Mouse (Mus musculus) midbrain, postnatal 0 days (tissue): ENCODE data around the gene Slc25a21. TPM values are rescaled to one million over a fixed set of nuclear protein-coding genes. Genes with fewer than 3 reads are reported as not detected.

Experiments used
- ATAC-seq: fragments of 200-750 bp; cut with Nextera tagmentation; 2 replicates; pipeline ENCODE4 v1.8.0; 2017; ENCODE audit warnings: moderate number of reproducible peaks, mild to moderate bottlenecking, moderate TSS enrichment, moderate library complexity; ENCODE audit not compliant: low FRiP score
- DNase-seq: peaks from one replicate; pipeline ENCODE4 v3.0.0-alpha.2; 2015; ENCODE audit warnings: low spot score
- H3K27ac ChIP-seq: fragments of 300-500 bp; sonication (generic); 2 replicates; pipeline ENCODE4 v1.5.1; 2014; ENCODE audit warnings: low read depth, mild to moderate bottlenecking, low read length, mixed read lengths
- H3K27me3 ChIP-seq: fragments of 300-500 bp; sonication (generic); 2 replicates; pipeline ENCODE4 v1.6.1; 2014; ENCODE audit warnings: low read length, control low read depth, mixed read lengths; ENCODE audit not compliant: insufficient read depth
- H3K36me3 ChIP-seq: fragments of 300-500 bp; sonication (generic); 2 replicates; pipeline ENCODE4 v1.6.1; 2014; ENCODE audit warnings: low read length, control low read depth, mixed read lengths; ENCODE audit not compliant: insufficient read depth
- H3K4me1 ChIP-seq: fragments of 300-500 bp; sonication (generic); 2 replicates; pipeline ENCODE4 v1.6.1; 2014; ENCODE audit warnings: mild to moderate bottlenecking, control low read depth, antibody characterized with exemption, low read length, mixed read lengths; ENCODE audit not compliant: insufficient read depth
- H3K4me2 ChIP-seq: fragments of 300-500 bp; sonication (generic); 2 replicates; pipeline ENCODE4 v1.6.1; 2014; ENCODE audit warnings: low read depth, mild to moderate bottlenecking, low read length, mixed read lengths; ENCODE audit not compliant: poor library complexity, severe bottlenecking
- H3K4me3 ChIP-seq: fragments of 300-500 bp; sonication (generic); 2 replicates; pipeline ENCODE4 v1.5.1; 2014; ENCODE audit warnings: low read depth, mild to moderate bottlenecking, low read length, moderate library complexity
- H3K9ac ChIP-seq: fragments of 300-500 bp; sonication (generic); replicated peaks from 2 replicates; pipeline ENCODE4 v1.6.1; 2014; ENCODE audit warnings: mild to moderate bottlenecking, low read length, moderate library complexity, mixed read lengths; ENCODE audit not compliant: poor library complexity, severe bottlenecking
- H3K9me3 ChIP-seq: fragments of 300-500 bp; sonication (generic); 2 replicates; pipeline ENCODE4 v1.6.1; 2016; ENCODE audit warnings: low read length, control low read depth
- CTCF ChIP-seq: IDR thresholded peaks from 2 replicates; pipeline ENCODE4 v1.5.1; 2016; ENCODE audit warnings: antibody characterized with exemption, mild to moderate bottlenecking
- WGBS: fragments of 180-500 bp; shearing (Covaris S2); extraction: QIAGEN DNeasy Blood & Tissue Kit; methylation state at CpG from one replicate; pipeline ENCODE4 v1.1.7; 2014; 5-methylcytosine and 5-hydroxymethylcytosine counted together
- polyA plus RNA-seq: library from polyadenylated mRNA; unstranded; fragments of >200 nt; fragmentation: Nextera tagmentation; extraction: Ambion mirVana; gene quantifications from 2 replicates; pipeline ENCODE4 v1.2.1, GENCODE M21; 2015
- total RNA-seq: library from RNA; depleted of rRNA; stranded (reverse); fragments of >200 nt; gene quantifications from 2 replicates; pipeline ENCODE4 v1.2.3, GENCODE M21; 2014

Slc25a21 gene
- total and polyA plus RNA-seq, 2 experiments from 2014 or later, result 0.11 TPM; not detected in 1

DNA sequence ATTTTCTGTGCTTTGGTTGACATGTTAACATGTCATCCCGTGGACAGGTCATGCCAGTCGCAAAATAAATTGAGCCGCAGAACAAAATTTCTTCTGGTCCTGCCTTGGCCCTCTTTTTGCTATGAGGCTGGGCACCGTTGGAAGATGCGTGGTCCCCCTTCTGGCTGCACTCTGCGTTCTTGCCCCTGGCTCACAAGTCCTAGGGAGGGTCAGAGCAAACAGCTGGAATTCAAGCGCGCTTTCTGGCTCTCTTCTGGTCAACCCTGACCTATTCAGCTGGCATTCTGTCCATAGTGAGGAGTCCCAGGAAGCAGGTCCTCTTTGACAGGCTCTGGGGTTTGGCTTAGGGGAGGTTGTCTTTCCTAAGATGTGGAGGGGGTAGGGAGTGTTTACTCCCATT lies 508.4 kb downstream of the Slc25a21 start:
- no peak overlapping the region for H3K27ac ChIP-seq
- WGBS, result 3% methylated on average over 8 of the region's 8 CpGs
- H3K27me3 ChIP-seq, result peaks cover 90% of the 10 kb centered on the region
- H3K9me3 ChIP-seq, result no peaks in the 10 kb centered on the region
- no peak for TF ChIP-seq CTCF
- no peaks in the 10 kb centered on the region for H3K4me1 ChIP-seq
- no peak for ATAC-seq
- H3K9ac ChIP-seq, result no peak overlapping the region
- no peak overlapping the region for H3K4me3 ChIP-seq
- DNase-seq, result no peak
- no peaks in the 10 kb centered on the region for H3K36me3 ChIP-seq
- H3K4me2 ChIP-seq, result no peak overlapping the region

DNA sequence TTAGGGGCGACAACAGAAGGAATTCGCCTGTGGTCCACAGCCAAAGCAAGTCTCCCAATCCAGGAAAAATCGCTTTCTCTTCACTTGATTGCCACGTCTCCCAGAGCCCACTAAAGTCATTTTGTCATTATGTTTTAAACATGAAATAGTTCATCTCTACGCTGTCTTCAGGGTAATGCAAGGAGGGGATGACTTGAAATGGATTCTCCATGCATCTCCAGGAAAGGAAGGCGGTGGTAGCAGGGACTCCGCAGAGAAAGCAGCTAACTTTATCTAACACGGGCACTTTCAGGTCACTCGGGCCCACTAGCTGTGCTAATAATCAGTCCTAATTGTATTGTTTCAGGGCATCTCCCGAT lies 508.8 kb downstream of the Slc25a21 start:
- TF ChIP-seq CTCF, result no peak
- ATAC-seq, result no peak
- 3% methylated on average over 10 of the region's 10 CpGs for WGBS
- Histone ChIP-seq H3K9ac (no peak overlapping the region), H3K4me1 (no peaks in the 10 kb centered on the region), H3K27me3 (peaks cover 90% of the 10 kb centered on the region), H3K4me3 (no peak overlapping the region), H3K27ac (no peak overlapping the region), H3K36me3 (no peaks in the 10 kb centered on the region), H3K4me2 (no peak overlapping the region), H3K9me3 (no peaks in the 10 kb centered on the region)
- DNase-seq, result no peak

DNA sequence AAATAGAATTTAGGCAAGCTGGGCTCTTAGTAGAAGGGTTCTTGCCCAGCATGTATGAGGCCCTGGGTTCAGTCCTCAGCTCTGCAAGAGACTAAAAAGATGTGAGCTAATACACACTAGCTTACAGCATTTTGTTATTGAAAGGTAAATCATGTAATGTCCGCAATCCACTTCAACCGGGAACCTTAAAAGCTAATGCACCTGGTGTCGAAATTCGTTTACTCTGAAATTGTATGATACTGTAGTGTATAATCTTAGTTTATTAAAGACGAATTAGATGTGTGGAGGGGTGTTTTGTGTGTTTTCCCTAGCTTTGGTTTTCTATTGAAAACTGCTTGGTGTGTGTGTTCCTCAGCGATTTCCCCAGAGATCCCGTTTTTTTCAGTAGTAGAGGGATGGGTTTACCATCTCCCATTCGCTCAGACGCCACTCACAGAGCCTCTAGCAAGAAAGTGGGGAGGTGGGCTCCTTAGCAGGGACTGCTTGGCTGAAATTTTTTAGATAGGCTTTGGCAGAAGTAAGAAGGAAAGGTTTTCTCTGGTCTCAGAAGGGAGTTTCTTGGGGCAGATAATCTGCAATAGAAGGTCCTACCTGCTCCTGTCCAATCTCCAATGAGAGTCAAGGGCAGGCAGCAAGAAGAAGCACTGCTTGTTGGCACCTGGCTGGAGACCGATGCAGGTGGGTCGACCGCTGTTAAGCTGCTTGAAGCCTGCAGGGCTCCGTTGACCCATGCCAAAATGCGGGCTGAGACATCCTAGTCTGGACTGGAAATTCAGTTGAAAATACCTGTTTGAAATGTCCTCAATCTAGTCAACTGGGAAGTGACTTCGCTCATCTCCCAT lies 509.4 kb downstream of the Slc25a21 start:
- DNase-seq (no peak), ATAC-seq (no peak)
- no peak for TF ChIP-seq CTCF
- 3% methylated on average over 15 of the region's 15 CpGs for WGBS
- H3K27me3 ChIP-seq, result peaks cover 89% of the 10 kb centered on the region
- H3K4me2 ChIP-seq, result no peak overlapping the region
- no peak overlapping the region for H3K27ac ChIP-seq
- no peak overlapping the region for H3K9ac ChIP-seq
- no peaks in the 10 kb centered on the region for H3K9me3 ChIP-seq
- no peaks in the 10 kb centered on the region for H3K36me3 ChIP-seq
- no peak overlapping the region for H3K4me3 ChIP-seq
- H3K4me1 ChIP-seq, result no peaks in the 10 kb centered on the region

DNA sequence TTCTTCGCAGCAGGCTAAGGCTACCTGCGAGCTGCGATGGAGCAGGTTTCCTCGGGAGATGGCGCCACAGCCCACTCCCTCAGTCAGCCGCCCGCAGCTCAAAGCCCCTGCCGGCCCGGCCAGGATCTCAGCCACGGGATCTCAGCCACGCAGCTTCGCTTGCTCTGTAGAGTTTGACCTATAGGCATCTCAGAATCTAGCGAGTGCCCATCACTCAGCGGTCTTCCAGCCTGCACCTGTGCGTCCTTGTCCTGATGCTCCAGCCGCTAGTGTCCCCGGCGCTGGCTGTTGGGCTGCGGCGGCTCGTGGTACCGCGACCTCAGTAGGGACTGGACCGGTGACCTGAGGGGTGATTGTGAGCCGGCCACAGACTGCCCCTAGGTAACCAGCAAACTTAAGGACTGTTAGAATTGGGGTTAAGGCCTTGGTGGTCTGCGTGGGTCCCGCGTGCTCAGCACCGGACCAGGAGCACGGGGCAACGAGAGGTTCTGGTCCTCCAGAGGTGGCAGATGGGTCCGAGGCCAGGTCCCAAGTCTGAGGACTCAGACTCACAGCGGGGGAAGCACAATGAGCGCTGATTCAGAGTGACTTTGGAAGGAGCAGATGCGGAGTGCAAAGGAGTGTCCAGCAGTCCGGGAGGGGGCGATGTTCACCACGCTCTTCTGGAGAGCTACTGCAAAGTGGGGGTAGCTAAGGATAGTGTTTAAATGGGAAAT lies 516.0 kb downstream of the Slc25a21 start:
- TF ChIP-seq CTCF, result peak; percentile 69
- DNase-seq (peak; percentile 60), ATAC-seq (peak; percentile 72; the same call in 1 of the 2 replicates)
- H3K27me3 ChIP-seq, result peaks cover 68% of the 10 kb centered on the region
- under 1% methylated on average over 38 of the region's 38 CpGs for WGBS
- H3K4me2 ChIP-seq, result peak overlapping the region; percentile 56
- 0 out of 2 replicates have a peak overlapping the region, but pooled peaks have one; percentile 19 for H3K9ac ChIP-seq
- H3K36me3 ChIP-seq, result no peaks in the 10 kb centered on the region
- H3K9me3 ChIP-seq, result no peaks in the 10 kb centered on the region
- H3K27ac ChIP-seq, result no peak overlapping the region
- peak overlapping the region; percentile 28 for H3K4me3 ChIP-seq
- H3K4me1 ChIP-seq, result peaks cover 6% of the 10 kb centered on the region

DNA sequence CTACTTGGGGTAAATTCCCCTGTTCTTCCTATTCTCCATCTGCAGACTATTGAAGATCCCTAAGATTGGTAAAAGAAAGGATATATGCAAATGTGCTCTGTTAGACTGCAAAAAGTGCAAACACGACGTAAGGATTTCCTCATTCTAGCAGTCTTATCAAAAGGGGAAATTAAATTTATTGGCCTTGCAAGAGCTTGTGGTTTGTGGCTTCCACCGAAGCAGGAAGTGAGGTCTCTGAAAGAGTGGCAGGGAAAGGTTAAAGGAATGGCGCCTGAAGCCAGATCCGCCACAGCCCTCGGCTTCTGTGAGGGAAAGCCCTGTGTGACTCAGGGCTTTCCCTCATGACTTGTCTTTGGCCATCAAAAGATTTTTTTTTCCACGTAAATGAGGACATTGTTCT lies 519.7 kb downstream of the Slc25a21 start:
- Histone ChIP-seq H3K9me3 (no peaks in the 10 kb centered on the region), H3K4me3 (no peak overlapping the region), H3K27me3 (peaks cover 37% of the 10 kb centered on the region), H3K27ac (no peak overlapping the region), H3K9ac (no peak overlapping the region), H3K4me2 (no peak overlapping the region), H3K4me1 (peaks cover 6% of the 10 kb centered on the region), H3K36me3 (no peaks in the 10 kb centered on the region)
- no peak for TF ChIP-seq CTCF
- DNase-seq, result no peak
- WGBS, result 73% methylated on average over 7 of the region's 7 CpGs
- ATAC-seq, result no peak

DNA sequence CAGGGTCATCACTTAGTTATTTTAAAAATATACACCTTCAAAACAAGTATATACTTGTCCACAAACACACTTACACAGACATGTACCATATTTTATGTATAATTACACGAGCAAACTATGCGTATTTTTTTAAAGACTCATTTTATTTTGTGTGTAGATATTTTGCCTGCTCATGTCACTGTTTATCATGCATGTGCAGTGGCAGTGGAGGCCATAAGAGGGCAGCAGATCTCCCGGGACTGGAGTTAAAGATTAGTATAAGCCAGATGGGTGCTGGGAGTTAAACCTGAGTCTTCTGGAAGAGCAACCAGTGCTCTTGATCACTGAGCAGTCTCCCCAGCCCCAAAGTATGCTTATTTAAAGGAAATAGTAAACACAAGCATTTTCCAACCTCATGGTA lies 522.5 kb downstream of the Slc25a21 start:
- Histone ChIP-seq H3K4me1 (no peaks in the 10 kb centered on the region), H3K36me3 (no peaks in the 10 kb centered on the region), H3K27me3 (peaks cover 12% of the 10 kb centered on the region; the same call in 1 of the 2 replicates), H3K9ac (no peak overlapping the region), H3K27ac (no peak overlapping the region), H3K4me3 (no peak overlapping the region), H3K4me2 (no peak overlapping the region), H3K9me3 (no peaks in the 10 kb centered on the region)
- ATAC-seq (no peak), DNase-seq (no peak)
- TF ChIP-seq CTCF, result peak; percentile 62
- WGBS, result 42% methylated on average over 3 of the region's 3 CpGs
